Mouse (Mus musculus) CH12.LX (cell line): ENCODE measurements around the gene Gm20388. TPM values are rescaled to one million over a fixed set of nuclear protein-coding genes. Genes with fewer than 3 reads are reported as not detected.
A peak's percentile ranks its signal among the peaks of the same experiment; 100 is the strongest.

ENCODE experiments used
- DNase-seq: peaks from one replicate; pipeline ENCODE4 v3.0.0-alpha.2; 2013; ENCODE audit errors: extremely low read depth
- H3K27ac ChIP-seq: 2 replicates; pipeline ENCODE4 v1.5.1; 2012; ENCODE audit warnings: low read depth, mild to moderate bottlenecking, control low read depth, moderate library complexity; ENCODE audit not compliant: insufficient read depth
- H3K27me3 ChIP-seq: replicated peaks from 2 replicates; pipeline ENCODE3; 2012; ENCODE audit warnings: inconsistent platforms
- H3K36me3 ChIP-seq, 2 experiments: replicated peaks in 1 of 2; 2 replicates each; pipeline versions ENCODE3 to v1.6.1; 2012; ENCODE audit warnings: inconsistent platforms in 1 of 2, low read length in 1 of 2, mild to moderate bottlenecking in 1 of 2, mixed read lengths in 1 of 2, moderate library complexity in 1 of 2; ENCODE audit not compliant: control insufficient read depth in 1 of 2, insufficient read depth in 1 of 2
- H3K4me1 ChIP-seq, 2 experiments: 2 replicates each; pipeline ENCODE4 v1.6.1; 2012; ENCODE audit warnings: inconsistent platforms in 1 of 2, moderate library complexity in 1 of 2; ENCODE audit not compliant: insufficient read depth in 2 of 2, control insufficient read depth in 1 of 2
- H3K4me2 ChIP-seq: 2 replicates; pipeline ENCODE4 v1.6.1; 2012; ENCODE audit warnings: low read depth, mild to moderate bottlenecking, control low read depth; ENCODE audit not compliant: poor library complexity, insufficient read depth, severe bottlenecking
- H3K4me3 ChIP-seq, 3 experiments: fragments of 150-350 bp in 1 of 3; sonication (generic) in 1 of 3; replicated peaks in 1 of 3; 2 replicates each; pipeline versions ENCODE3 to v1.5.1; 2011 to 2012; ENCODE audit warnings: low read depth in 2 of 3, low read length in 2 of 3, mild to moderate bottlenecking in 2 of 3, moderate library complexity in 2 of 3, control low read depth in 1 of 3, improper control_type of control experiment in 1 of 3, inconsistent platforms in 1 of 3, mixed read lengths in 1 of 3; ENCODE audit not compliant: poor library complexity in 1 of 3
- H3K79me2 ChIP-seq: replicated peaks from 2 replicates; pipeline ENCODE4 v1.6.1; 2012; ENCODE audit warnings: mild to moderate bottlenecking, moderate library complexity; ENCODE audit not compliant: control insufficient read depth, poor library complexity, insufficient read depth, severe bottlenecking; ENCODE audit errors: extremely low read depth
- H3K9ac ChIP-seq: 2 replicates; pipeline ENCODE4 v1.6.1; 2012; ENCODE audit warnings: low read depth, mild to moderate bottlenecking, control low read depth, moderate library complexity; ENCODE audit not compliant: insufficient read depth
- H3K9me3 ChIP-seq: replicated peaks from 2 replicates; pipeline ENCODE3; 2012; ENCODE audit warnings: low read length, inconsistent platforms, mixed read lengths
- BHLHE40 ChIP-seq: IDR thresholded peaks from 2 replicates; pipeline ENCODE4 v1.6.1; 2011; ENCODE audit warnings: mild to moderate bottlenecking, low read depth, low read length, improper control_type of control experiment
- CHD1 ChIP-seq: IDR thresholded peaks from 2 replicates; pipeline ENCODE4 v1.6.1; 2012; ENCODE audit warnings: low read depth, low read length, improper control_type of control experiment, inconsistent platforms
- CHD2 ChIP-seq: IDR thresholded peaks from 2 replicates; pipeline ENCODE4 v1.6.1; 2011; ENCODE audit warnings: low read length, improper control_type of control experiment
- CTCF ChIP-seq, 2 experiments: IDR thresholded peaks in 1 of 2; conservative IDR thresholded peaks in 1 of 2; 2 replicates each; pipeline ENCODE4 v1.5.1; 2011 to 2012; ENCODE audit warnings: low read depth in 2 of 2, low read length in 2 of 2, improper control_type of control experiment in 1 of 2, inconsistent platforms in 1 of 2, mild to moderate bottlenecking in 1 of 2, moderate library complexity in 1 of 2
- E2F4 ChIP-seq: IDR thresholded peaks from 2 replicates; pipeline ENCODE4 v1.6.1; 2011; ENCODE audit warnings: low read depth, low read length, improper control_type of control experiment; ENCODE audit not compliant: insufficient replicate concordance
- ELF1 ChIP-seq: IDR thresholded peaks from 2 replicates; pipeline ENCODE4 v1.6.1; 2014; ENCODE audit warnings: low read depth, mild to moderate bottlenecking, inconsistent platforms, low read length, improper control_type of control experiment
- EP300 ChIP-seq: IDR thresholded peaks from 2 replicates; pipeline ENCODE4 v1.6.1; 2011; ENCODE audit warnings: low read length, improper control_type of control experiment
- ETS1 ChIP-seq: conservative IDR thresholded peaks from 2 replicates; pipeline ENCODE4 v1.6.1; 2012; ENCODE audit warnings: low read depth, mild to moderate bottlenecking, inconsistent platforms, low read length, improper control_type of control experiment, moderate library complexity
- GABPA ChIP-seq: IDR thresholded peaks from 2 replicates; pipeline ENCODE4 v1.6.1; 2012; ENCODE audit warnings: low read depth, low read length, improper control_type of control experiment, inconsistent platforms; ENCODE audit not compliant: insufficient replicate concordance
- IRF4 ChIP-seq: IDR thresholded peaks from 2 replicates; pipeline ENCODE4 v1.6.1; 2014; ENCODE audit warnings: low read depth, mild to moderate bottlenecking, inconsistent platforms, low read length, improper control_type of control experiment
- JUN ChIP-seq: IDR thresholded peaks from 2 replicates; pipeline ENCODE4 v1.6.1; 2011; ENCODE audit warnings: low read depth, mild to moderate bottlenecking, low read length, improper control_type of control experiment, moderate library complexity; ENCODE audit not compliant: insufficient read depth
- JUND ChIP-seq: conservative IDR thresholded peaks from 2 replicates; pipeline ENCODE4 v1.6.1; 2011; ENCODE audit warnings: low read depth, low read length, improper control_type of control experiment
- KAT2A ChIP-seq: IDR thresholded peaks from 2 replicates; pipeline ENCODE4 v1.6.1; 2012; ENCODE audit warnings: low read length, improper control_type of control experiment, inconsistent platforms; ENCODE audit not compliant: insufficient replicate concordance
- MAFK ChIP-seq: IDR thresholded peaks from 2 replicates; pipeline ENCODE4 v1.6.1; 2011; ENCODE audit warnings: low read length, improper control_type of control experiment; ENCODE audit not compliant: insufficient replicate concordance
- MAX ChIP-seq: IDR thresholded peaks from 2 replicates; pipeline ENCODE4 v1.6.1; 2011; ENCODE audit warnings: low read length, improper control_type of control experiment
- MAZ ChIP-seq: IDR thresholded peaks from 2 replicates; pipeline ENCODE4 v1.6.1; 2012; ENCODE audit warnings: low read depth, mild to moderate bottlenecking, inconsistent platforms, low read length, improper control_type of control experiment, moderate library complexity
- MEF2A ChIP-seq: IDR thresholded peaks from 2 replicates; pipeline ENCODE4 v1.6.1; 2014; ENCODE audit warnings: low read depth, mild to moderate bottlenecking, inconsistent platforms, low read length, improper control_type of control experiment, borderline replicate concordance
- MXI1 ChIP-seq: IDR thresholded peaks from 2 replicates; pipeline ENCODE4 v1.6.1; 2011; ENCODE audit warnings: mild to moderate bottlenecking, low read depth, low read length, improper control_type of control experiment
- MYC ChIP-seq: IDR thresholded peaks from 2 replicates; pipeline ENCODE4 v1.6.1; 2011; ENCODE audit warnings: low read depth, mild to moderate bottlenecking, improper control_type of control experiment, low read length
- NELFE ChIP-seq: IDR thresholded peaks from 2 replicates; pipeline ENCODE4 v1.6.1; 2011; ENCODE audit warnings: low read depth, low read length, improper control_type of control experiment
- NRF1 ChIP-seq: IDR thresholded peaks from 2 replicates; pipeline ENCODE4 v1.6.1; 2014; ENCODE audit warnings: low read depth, mild to moderate bottlenecking, inconsistent platforms, low read length, improper control_type of control experiment, moderate library complexity
- PAX5 ChIP-seq: IDR thresholded peaks from 2 replicates; pipeline ENCODE4 v1.6.1; 2012; ENCODE audit warnings: low read length, inconsistent platforms, mixed read lengths
- POLR2A ChIP-seq: IDR thresholded peaks from 2 replicates; pipeline ENCODE4 v1.6.1; 2011; ENCODE audit warnings: low read depth, mild to moderate bottlenecking, improper control_type of control experiment, low read length
- POLR2AphosphoS2 ChIP-seq: IDR thresholded peaks from 2 replicates; pipeline ENCODE4 v1.6.1; 2011; ENCODE audit warnings: low read depth, low read length, improper control_type of control experiment
- RAD21 ChIP-seq: IDR thresholded peaks from 2 replicates; pipeline ENCODE4 v1.6.1; 2011; ENCODE audit warnings: low read depth, mild to moderate bottlenecking, low read length, improper control_type of control experiment, moderate library complexity
- RCOR1 ChIP-seq: conservative IDR thresholded peaks from 2 replicates; pipeline ENCODE4 v1.6.1; 2012; ENCODE audit warnings: low read depth, mild to moderate bottlenecking, inconsistent platforms, low read length, improper control_type of control experiment
- SIN3A ChIP-seq: IDR thresholded peaks from 2 replicates; pipeline ENCODE4 v1.6.1; 2012; ENCODE audit warnings: low read length, improper control_type of control experiment, inconsistent platforms
- SMC3 ChIP-seq: IDR thresholded peaks from 2 replicates; pipeline ENCODE4 v1.6.1; 2011; ENCODE audit warnings: low read depth, low read length, improper control_type of control experiment
- TBP ChIP-seq: conservative IDR thresholded peaks from 2 replicates; pipeline ENCODE4 v1.6.1; 2011; ENCODE audit warnings: low read depth, low read length, improper control_type of control experiment
- TCF12 ChIP-seq: IDR thresholded peaks from 2 replicates; pipeline ENCODE4 v1.6.1; 2014; ENCODE audit warnings: low read depth, mild to moderate bottlenecking, inconsistent platforms, low read length, improper control_type of control experiment
- UBTF ChIP-seq: IDR thresholded peaks from 2 replicates; pipeline ENCODE4 v1.6.1; 2012; ENCODE audit warnings: low read depth, mild to moderate bottlenecking, inconsistent platforms, low read length, improper control_type of control experiment, moderate library complexity
- USF1 ChIP-seq: IDR thresholded peaks from 2 replicates; pipeline ENCODE4 v1.6.1; 2014; ENCODE audit warnings: low read depth, mild to moderate bottlenecking, inconsistent platforms, low read length, improper control_type of control experiment
- USF2 ChIP-seq: conservative IDR thresholded peaks from 2 replicates; pipeline ENCODE4 v1.6.1; 2011; ENCODE audit warnings: low read depth, low read length, improper control_type of control experiment
- ZC3H11A ChIP-seq: IDR thresholded peaks from 2 replicates; pipeline ENCODE4 v1.6.1; 2012; ENCODE audit warnings: low read depth, mild to moderate bottlenecking, inconsistent platforms, low read length, improper control_type of control experiment
- ZKSCAN1 ChIP-seq: IDR thresholded peaks from 2 replicates; pipeline ENCODE4 v1.6.1; 2012; ENCODE audit warnings: low read depth, inconsistent platforms, low read length, improper control_type of control experiment, borderline replicate concordance
- ZMIZ1 ChIP-seq: IDR thresholded peaks from 2 replicates; pipeline ENCODE4 v1.6.1; 2012; ENCODE audit warnings: low read depth, mild to moderate bottlenecking, inconsistent platforms, low read length, improper control_type of control experiment
- ZNF384 ChIP-seq: IDR thresholded peaks from 2 replicates; pipeline ENCODE4 v1.6.1; 2012; ENCODE audit warnings: low read depth, low read length, improper control_type of control experiment, inconsistent platforms
- dilution Hi-C: fragments of 300-500 bp; cut with MboI; formaldehyde crosslinking; loops from 2 replicates; pipeline ENCODE4 v1.14.3; 2020; ENCODE audit warnings: low sequenced_read_pairs; ENCODE audit not compliant: extremely low pct_unique_long_range_greater_than_20kb, extremely low pct_ligation_motif_present
- in situ Hi-C: fragments of 300-500 bp; cut with MboI; formaldehyde crosslinking; loops from 3 replicates; pipeline ENCODE4 v1.14.3; 2019; ENCODE audit warnings: low sequenced_read_pairs, low pct_ligation_motif_present, low pct_unique_long_range_greater_than_20kb, mixed read lengths
- polyA plus RNA-seq: library from polyadenylated mRNA; unstranded; fragments of >175 nt; gene quantifications from 2 replicates; pipeline ENCODE4 v1.2.1, GENCODE M21; 2012; ENCODE audit warnings: low read depth; ENCODE audit not compliant: insufficient read length
- total RNA-seq, 2 experiments: library from RNA; depleted of rRNA; stranded (reverse); fragments of 300-350 nt in 1 of 2; fragments of >200 nt in 1 of 2; gene quantifications; 2 replicates each; pipeline ENCODE4 v1.2.3; 2012 to 2014

Gm20388 gene
- total and polyA plus RNA-seq, 3 experiments = 14.8 to 26.3 (median 22.2) TPM

GRCm38 (mm10) chr8:121590203-121591177, 1679.8 kb downstream of the Gm20388 start, which contains the start of gene Map1lc3b:
Gene Map1lc3b, plus strand, starts transcription at chr8:121590361.
- peaks cover 8 to 30% of the 10 kb centered on the region in 2 experiments; a peak in 3 of 4 replicates for H3K4me1 ChIP-seq
- in situ Hi-C loops = loop anchor here (5.0 to 25.0 kb wide), 2 partner anchors 33 to 847 kb away; partner anchors contain the start of genes Cyba and Mvd
- peak within 1 kb of the TSS; percentile 83 to 91 (median 87) for H3K4me3 ChIP-seq
- dilution Hi-C loops = no loop called here
- peak within 1 kb of the TSS; percentile 77 for H3K9ac ChIP-seq
- DNase-seq = peak; percentile 90
- peak within 1 kb of the TSS; percentile 69 for H3K4me2 ChIP-seq
- H3K27ac ChIP-seq = no peak within 1 kb of the TSS
- H3K36me3 ChIP-seq = peaks cover 23 to 38% of the 10 kb centered on the region in 2 experiments
- H3K9me3 ChIP-seq = no peaks in the 10 kb centered on the region
- H3K27me3 ChIP-seq = no peaks in the 10 kb centered on the region
- peaks cover 25% of the 10 kb centered on the region for H3K79me2 ChIP-seq
- TF ChIP-seq POLR2AphosphoS2 (peak; percentile 32; the same call in 1 of the 2 replicates), JUND (no peak), SIN3A (peak; percentile 95), CHD1 (no peak), MAZ (peak; percentile 45; the same call in 1 of the 2 replicates), SMC3 (no peak), BHLHE40 (peak; percentile 88), CTCF (conservative IDR thresholded peaks at IDR 0.05 in 1 of 2, IDR thresholded peaks at IDR 0.05 in 1 of 2; ENCODE audit: low read depth in 2 of 2, low read length in 2 of 2) (no peak), TCF12 (peak; percentile 90), ETS1 (no peak), E2F4 (no peak), CHD2 (no peak), UBTF (no peak), POLR2A (peak; percentile 89), NRF1 (peak; percentile 90), USF2 (peak; percentile 77), ZKSCAN1 (no peak), PAX5 (no peak), TBP (peak; percentile 84), ELF1 (peak; percentile 100), MEF2A (no peak), MYC (peak; percentile 70; the same call in 1 of the 2 replicates), NELFE (peak; percentile 49; the same call in 1 of the 2 replicates), RAD21 (no peak), ZNF384 (no peak), MXI1 (peak; percentile 78), IRF4 (no peak), JUN (no peak), KAT2A (peak; percentile 88; the same call in 1 of the 2 replicates), ZMIZ1 (no peak; the same call in 1 of the 2 replicates), USF1 (peak; percentile 88), MAFK (no peak), GABPA (peak; percentile 47; the same call in 1 of the 2 replicates), ZC3H11A (no peak), EP300 (no peak), RCOR1 (peak; percentile 99), MAX (peak; percentile 78; the same call in 1 of the 2 replicates)
